Mouse (Mus musculus) inflammation-experienced regulatory T-cells, adult 6 months (primary cell): ENCODE measurements around the gene Gjd3. TPM values are rescaled to one million over a fixed set of nuclear protein-coding genes. Genes with fewer than 3 reads are reported as not detected.
"Not testable (repeated sequence)": the region's sequence is repeated elsewhere in the genome, so short reads cannot be mapped to it uniquely, and the experiment has no call there.

Experiments used
- ATAC-seq: one replicate; pipeline ENCODE4 v1.8.0; 2017
- polyA plus RNA-seq, 3 experiments: library from polyadenylated mRNA; unstranded; fragments of 100-300 nt; shearing (Covaris generic); gene quantifications; one replicate each; pipeline ENCODE4 v1.2.1; 2017

The Gjd3 gene
- polyA plus RNA-seq, 3 experiments from 2014 or later, result not detected

GRCm38 (mm10) chr11:98943741-98944461 lies 38.9 kb downstream of the Gjd3 start:
- ATAC-seq, result peak; percentile 18

- ATAC-seq, result peak; percentile 11
These were observed 39.7 kb downstream of the Gjd3 start for GRCm38 (mm10) chr11:98942923-98943641.

GRCm38 (mm10) chr11:98942555-98942922 lies 40.3 kb downstream of the Gjd3 start:
- ATAC-seq, result no peak

- peak; percentile 49 for ATAC-seq
These were observed 40.8 kb downstream of the Gjd3 start for GRCm38 (mm10) chr11:98941826-98942550.

GRCm38 (mm10) chr11:98941341-98941825 lies 41.4 kb downstream of the Gjd3 start:
- ATAC-seq, result no peak

GRCm38 (mm10) chr11:98940776-98941175 lies 42.0 kb downstream of the Gjd3 start:
- no peak for ATAC-seq

GRCm38 (mm10) chr11:98939953-98940641 lies 42.7 kb downstream of the Gjd3 start:
- no peak for ATAC-seq

- peak; percentile 10 for ATAC-seq
These were observed 43.5 kb downstream of the Gjd3 start for GRCm38 (mm10) chr11:98939084-98939952.

GRCm38 (mm10) chr11:98938701-98939083 lies 44.1 kb downstream of the Gjd3 start:
- no peak for ATAC-seq

- ATAC-seq, result no peak
These were observed 44.7 kb downstream of the Gjd3 start for GRCm38 (mm10) chr11:98937914-98938694.

GRCm38 (mm10) chr11:98937410-98937913 lies 45.4 kb downstream of the Gjd3 start:
- peak; percentile 51 for ATAC-seq

- ATAC-seq, result no peak
These were observed 46.0 kb downstream of the Gjd3 start for GRCm38 (mm10) chr11:98936606-98937409.

GRCm38 (mm10) chr11:98936170-98936569 lies 46.6 kb downstream of the Gjd3 start:
- no peak for ATAC-seq

- ATAC-seq, result no peak
These were observed 47.7 kb downstream of the Gjd3 start for GRCm38 (mm10) chr11:98935123-98935522.

GRCm38 (mm10) chr11:98934367-98934766 lies 48.4 kb downstream of the Gjd3 start:
- ATAC-seq, result no peak

- not testable (repeated sequence) for ATAC-seq
These were observed 49.0 kb downstream of the Gjd3 start for GRCm38 (mm10) chr11:98933847-98934246.

GRCm38 (mm10) chr11:98933151-98933550 lies 49.7 kb downstream of the Gjd3 start:
- ATAC-seq, result peak; percentile 43

- ATAC-seq, result no peak
These were observed 50.3 kb downstream of the Gjd3 start for GRCm38 (mm10) chr11:98932293-98933091.
